Mouse (Mus musculus) right cerebral cortex, postnatal 10 days (tissue): ENCODE results near the gene Sco1.
"Not testable (repeated sequence)": the region's sequence is repeated elsewhere in the genome, so short reads cannot be mapped to it uniquely, and the experiment has no call there.

Source experiments
- DNase-seq, 2 experiments: peaks; one replicate each; pipeline ENCODE4 v3.0.0; 2021; ENCODE audit warnings: low spot score in 2 of 2

The Sco1 gene

DNA sequence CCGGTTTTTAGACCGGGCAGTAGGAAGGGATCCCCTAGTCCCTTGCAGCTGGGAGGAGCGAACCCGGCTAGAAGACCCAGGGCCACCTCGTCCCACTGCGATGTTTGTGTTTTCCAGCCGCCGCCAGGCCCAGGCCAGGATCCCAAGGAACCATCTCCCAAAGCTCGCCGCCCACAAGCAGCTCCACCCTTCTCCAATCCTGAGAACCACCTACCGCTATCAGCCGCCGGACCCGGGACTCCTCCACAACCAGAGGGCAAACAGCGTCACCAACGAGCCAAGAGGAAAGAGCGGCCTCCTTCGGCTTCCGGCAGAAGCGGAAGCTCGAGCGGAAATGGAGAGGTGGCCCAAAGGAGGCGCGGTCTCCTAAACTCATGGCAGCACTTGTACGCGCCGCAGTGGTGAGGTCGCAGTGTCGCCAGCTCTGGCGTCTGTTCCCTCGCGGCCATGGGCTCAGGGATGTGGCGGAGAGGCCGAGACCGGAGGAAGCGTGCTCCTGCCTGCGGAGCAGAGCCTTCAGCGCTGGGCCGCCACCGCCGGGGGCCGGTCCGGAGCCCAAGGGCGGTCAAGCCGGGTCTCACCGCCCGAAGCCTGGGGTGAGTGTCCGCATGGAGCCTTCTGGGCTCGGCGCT, at the start of gene Sco1, which contains the start of gene Adprm:
TSS of gene Sco1 (plus strand) at position 350 of the 632 bp plus-strand sequence.
TSS of gene Adprm (minus strand) at position 274 of the 632 bp plus-strand sequence.
- DNase-seq: peak; percentile 92 to 93

GRCm38 (mm10) chr11:67002911-67003310, 49.6 kb upstream of the Sco1 start:
- no peak for DNase-seq

DNA sequence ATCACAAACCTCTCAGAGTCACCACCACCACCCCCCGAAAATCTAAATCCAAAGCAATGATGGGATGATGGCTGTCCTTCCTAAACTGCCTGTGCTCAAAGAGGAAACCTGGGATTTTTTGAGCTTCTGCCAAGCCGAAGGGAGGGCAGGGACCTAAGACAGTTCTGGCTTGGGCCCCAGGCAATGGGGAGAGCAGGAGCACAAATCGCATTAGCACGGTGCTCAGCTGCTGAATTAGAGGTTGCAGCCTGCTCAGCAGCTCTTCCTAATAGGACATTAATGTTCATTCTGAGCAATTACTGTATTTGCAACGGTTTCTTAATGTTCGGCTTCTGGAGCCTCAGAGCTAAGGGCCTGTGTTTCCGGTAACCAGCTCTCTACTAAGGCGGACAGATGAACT, 44.5 kb upstream of the Sco1 start:
- DNase-seq: no peak

DNA sequence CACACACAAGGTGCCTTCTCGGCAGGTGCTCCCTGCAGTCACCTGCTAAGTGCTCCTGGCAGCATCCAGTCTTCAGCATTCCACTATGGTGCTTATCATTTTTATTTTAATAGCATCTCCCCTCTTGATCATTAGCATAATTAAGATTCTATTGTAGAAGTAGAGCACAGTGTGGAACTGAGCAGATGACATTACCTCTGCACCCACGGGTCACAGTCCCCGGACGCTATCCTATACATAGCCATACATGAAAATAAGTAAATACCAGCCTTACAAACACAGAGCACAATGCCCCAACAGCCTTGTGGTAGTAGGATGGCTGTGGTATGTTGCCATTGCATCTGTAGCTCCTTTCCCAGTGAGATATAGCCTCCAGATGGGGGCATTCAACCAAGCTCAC, 43.9 kb upstream of the Sco1 start:
- DNase-seq: no peak

- DNase-seq: peak; percentile 39 to 50
Observed at GRCm38 (mm10) chr11:67010430-67010829, 42.0 kb upstream of the Sco1 start.

DNA sequence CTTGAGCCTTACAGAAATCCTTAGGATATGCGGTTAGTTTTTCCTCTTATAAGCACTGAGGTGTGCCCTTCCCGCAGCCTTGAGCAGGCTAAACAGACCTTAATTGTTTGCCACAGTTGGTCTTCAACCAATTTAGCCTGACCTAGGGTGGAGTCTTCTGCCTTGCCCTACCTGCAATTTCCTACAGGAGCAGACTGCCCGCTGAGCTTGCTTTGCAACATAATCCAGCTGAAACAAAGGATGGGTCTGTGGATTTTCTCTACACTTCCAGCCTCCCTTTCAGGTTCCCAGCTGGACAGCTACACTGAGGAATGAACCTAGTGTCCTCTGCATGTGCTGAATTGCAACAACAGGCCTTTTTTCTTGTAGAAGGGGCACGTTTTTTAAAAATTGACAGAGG, 40.8 kb upstream of the Sco1 start:
- DNase-seq: no peak

GRCm38 (mm10) chr11:67017801-67018591, 34.5 kb upstream of the Sco1 start:
- no peak for DNase-seq

DNA sequence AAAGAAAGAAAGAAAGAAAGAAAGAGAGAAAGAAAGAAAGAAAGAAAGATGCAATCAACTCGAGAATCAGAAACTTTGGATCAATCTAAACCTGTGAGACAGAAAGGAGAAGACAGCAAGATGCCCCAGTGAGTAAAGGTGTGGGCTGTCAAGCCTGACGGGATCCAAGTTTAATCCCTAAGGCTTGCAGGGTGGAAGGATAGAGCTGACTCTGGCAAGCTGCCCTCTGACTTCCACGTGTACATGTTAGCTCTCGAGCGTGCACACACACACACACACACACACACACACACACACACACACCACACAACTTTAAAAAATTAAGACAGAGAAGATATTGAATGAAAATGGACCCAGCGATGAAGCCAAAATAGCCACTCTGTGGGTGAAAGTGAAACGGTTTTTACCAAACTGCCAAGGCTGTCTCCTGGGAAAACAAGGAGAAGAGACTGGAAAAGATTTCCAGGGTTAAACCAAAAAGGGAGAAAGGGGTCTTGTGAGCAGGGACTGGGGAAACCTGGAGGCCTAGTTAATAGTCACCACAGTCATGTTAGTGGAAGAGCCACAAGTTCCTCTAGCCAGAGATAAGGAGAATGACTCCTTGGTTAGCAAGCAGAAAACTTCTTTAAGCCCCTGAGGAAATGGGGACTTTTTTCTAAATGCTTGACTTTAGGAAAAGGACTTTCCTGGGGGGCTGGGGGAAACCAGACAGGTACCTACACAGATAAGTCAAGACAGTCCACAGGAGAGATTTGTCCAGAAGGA, 32.6 kb upstream of the Sco1 start:
- no peak for DNase-seq

GRCm38 (mm10) chr11:67020948-67021347, 31.5 kb upstream of the Sco1 start:
- peak; percentile 56 to 77 for DNase-seq

- no peak for DNase-seq
Observed at GRCm38 (mm10) chr11:67022354-67023115, 29.9 kb upstream of the Sco1 start.

DNA sequence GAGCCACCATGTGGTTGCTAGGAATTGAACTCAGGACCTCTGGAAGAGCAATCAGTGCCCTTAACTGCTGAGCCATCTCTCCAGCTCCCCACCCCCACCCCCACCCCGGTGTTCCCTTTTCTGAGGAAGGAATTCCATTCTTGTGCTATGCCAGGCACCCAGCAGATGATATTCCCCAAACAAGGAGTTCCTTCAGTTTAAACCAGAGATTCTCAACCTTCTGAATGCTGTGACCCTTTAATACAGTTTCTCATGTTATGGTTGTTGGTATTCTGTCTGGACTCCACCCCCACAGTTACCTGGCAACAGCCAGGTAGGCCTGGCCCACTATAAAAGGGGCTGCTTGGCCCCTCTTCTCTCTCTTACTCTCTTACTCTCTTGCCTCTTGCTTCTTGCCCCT, 29.3 kb upstream of the Sco1 start:
- DNase-seq: not testable (repeated sequence)

DNA sequence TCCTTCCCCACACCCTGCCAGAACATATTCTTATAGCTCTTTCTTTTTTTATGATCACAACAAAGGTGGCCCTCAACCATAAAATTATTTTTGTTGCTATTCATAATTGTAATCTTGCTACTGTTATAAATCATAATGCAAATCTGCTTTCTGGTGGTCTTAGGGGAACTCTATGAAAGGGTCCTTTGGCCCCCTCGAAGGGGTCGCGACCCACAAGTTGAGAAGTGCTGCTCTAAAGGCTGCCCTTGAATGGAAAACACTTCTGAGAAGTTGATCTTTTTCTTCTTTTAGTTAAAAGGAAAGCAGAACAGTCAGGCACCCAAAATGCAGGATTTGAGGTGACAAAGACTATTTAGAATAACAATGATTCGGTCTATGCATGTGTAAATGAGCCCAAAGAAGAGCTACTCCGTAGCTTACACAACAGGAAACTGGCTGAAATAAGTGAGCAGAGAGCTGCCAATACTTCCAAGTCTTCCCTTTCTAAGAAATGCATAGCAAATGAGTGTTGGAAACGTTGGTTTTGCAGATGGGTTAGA, 28.6 kb upstream of the Sco1 start:
- DNase-seq: no peak

- peak; percentile 90 to 91 for DNase-seq
Observed at GRCm38 (mm10) chr11:67024867-67025477, 27.5 kb upstream of the Sco1 start, which contains the start of gene Tmem220. Gene Tmem220, plus strand, starts transcription at chr11:67025154.

DNA sequence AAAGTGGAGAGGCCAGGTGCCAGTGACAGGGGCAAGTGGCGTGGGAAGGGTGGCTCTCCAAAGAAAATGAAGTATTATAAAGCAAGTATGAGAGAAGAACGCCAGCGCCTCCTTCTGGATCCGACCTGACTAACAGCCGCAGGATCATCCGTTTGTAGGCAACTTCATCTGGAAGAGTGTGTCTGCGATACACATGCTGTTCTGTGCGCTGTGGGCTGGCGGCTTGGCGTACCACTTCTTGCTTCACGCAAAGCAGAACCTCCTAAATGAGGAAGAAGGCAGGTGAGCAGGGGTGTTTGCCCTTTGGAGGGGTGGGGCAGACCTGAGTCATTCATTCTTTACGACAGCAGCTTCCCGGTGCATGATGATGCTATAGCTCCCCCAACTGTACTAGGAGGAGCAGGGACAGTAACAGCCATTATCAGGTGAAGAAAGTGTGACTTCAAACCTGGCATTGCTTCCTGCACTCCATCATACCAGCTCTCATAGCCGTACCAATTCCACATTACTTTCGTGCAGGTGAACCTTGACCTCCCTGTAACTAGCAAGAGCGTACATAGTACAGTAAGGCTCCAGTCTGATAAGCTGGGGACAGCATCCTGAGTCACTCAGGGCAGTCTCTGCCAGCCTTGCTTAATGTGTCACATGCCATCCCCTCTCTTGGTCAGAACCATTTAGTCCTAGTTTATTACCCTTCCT, 21.4 kb upstream of the Sco1 start:
- peak in 1 of 2 experiments; percentile 27 for DNase-seq

DNA sequence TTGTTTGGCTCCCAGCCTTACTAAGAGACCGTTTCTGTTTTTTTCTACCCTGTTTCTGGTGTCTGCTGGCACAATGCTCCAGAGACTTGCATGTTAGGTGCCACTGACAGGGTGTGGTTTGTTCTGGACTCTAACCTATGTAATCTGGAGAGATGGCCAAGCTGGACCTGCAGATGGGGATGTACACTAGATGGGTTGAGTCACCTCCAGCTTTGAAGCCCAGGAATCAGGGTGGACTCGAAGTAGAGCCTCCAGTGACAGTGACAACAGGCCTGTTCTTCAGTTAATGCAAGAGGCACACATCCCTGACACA, 20.9 kb upstream of the Sco1 start:
- DNase-seq: no peak

DNA sequence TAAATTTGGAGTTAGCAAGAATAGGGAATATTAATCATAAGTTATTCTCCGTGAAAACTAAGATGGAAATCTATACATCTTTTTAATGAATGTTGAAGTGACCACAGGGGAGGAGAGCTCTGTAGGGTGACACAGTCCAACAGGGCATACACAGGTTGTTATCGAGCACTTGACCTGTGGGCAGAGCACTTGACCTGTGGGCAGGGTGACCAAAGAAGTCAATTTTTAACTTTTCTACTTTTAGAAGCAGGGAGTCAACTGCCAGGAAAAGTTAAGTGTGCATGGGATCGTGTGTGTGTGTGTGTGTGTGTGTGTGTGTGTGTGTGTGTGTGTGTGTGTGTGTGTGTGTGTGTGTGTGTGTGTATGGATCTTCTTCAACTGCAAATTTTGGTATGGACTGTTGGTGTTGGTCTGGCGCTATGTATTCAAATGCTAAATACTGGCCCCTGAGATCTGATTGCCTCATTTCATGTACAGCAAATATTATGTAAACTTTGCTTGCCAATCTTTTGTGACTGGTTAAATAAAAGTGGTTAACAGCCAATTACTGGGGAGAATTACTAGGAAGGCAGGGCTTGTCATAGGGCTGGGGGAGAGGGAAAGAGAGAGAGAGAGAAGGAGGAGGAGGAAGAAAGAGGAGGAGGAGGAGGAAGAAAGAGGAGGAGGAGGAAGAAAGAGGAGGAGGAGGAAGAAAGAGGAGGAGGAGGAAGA, 17.5 kb upstream of the Sco1 start:
- DNase-seq: no peak

GRCm38 (mm10) chr11:67036229-67036628, 16.2 kb upstream of the Sco1 start:
- no peak for DNase-seq

- no peak for DNase-seq
Observed at GRCm38 (mm10) chr11:67036892-67037291, 15.6 kb upstream of the Sco1 start.

DNA sequence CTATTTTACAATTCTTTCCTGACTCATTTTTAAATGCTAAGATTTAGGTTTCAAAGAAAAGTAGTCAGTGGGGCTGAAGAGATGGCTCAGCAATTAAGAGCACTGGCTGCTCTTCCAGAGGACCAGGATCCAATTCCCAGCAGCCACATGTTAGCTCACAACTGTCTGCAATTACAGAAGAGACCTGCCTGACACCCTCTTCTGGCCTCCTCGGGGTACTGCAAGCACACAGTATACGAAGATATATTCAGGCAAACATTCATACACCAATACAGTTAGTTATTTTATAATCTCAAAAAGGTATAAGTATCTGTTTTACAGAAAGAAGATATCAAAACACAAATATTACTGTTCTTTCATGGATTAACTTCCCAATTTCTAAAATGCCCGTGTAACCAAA, 12.7 kb upstream of the Sco1 start:
- no peak for DNase-seq

- DNase-seq: no peak
Observed at GRCm38 (mm10) chr11:67040483-67040882, 12.0 kb upstream of the Sco1 start.
